Mouse (Mus musculus): ENCODE measurements around the gene Eif5. TPM values are rescaled to one million over a fixed set of nuclear protein-coding genes. Genes with fewer than 3 reads are reported as not detected.
A peak's percentile ranks its signal among the peaks of the same experiment; 100 is the strongest.

Eif5 gene
- total and polyA plus RNA-seq, 2 experiments: 93.7 to 94.2 TPM

GRCm38 (mm10) chr12:111512572-111513063 lies 25.2 kb upstream of the Eif5 start:
- no peak overlapping the region for H3K4me3 ChIP-seq (ENCODE audit: insufficient read depth, low read depth, low read length)
- 68% methylated on average over 12 of the region's 12 CpGs for WGBS
- no peak overlapping the region for H3K9ac ChIP-seq (ENCODE audit: low read depth, low read length)
- no peaks in the 10 kb centered on the region for H3K27me3 ChIP-seq (ENCODE audit: control insufficient read depth, insufficient read depth, low read length)
- no peaks in the 10 kb centered on the region for H3K79me2 ChIP-seq (ENCODE audit: control insufficient read depth, insufficient read depth, low read length)
- DNase-seq (ENCODE audit: extremely low read depth, low read depth, low spot score): peak; percentile 46
- peaks cover 11% of the 10 kb centered on the region for H3K4me1 ChIP-seq (ENCODE audit: control insufficient read depth, insufficient read depth, low read length)
- no peaks in the 10 kb centered on the region for H3K36me3 ChIP-seq (ENCODE audit: control insufficient read depth, insufficient read depth, low read length)
- TF ChIP-seq POLR2A (IDR thresholded peaks at IDR 0.05; ENCODE audit: extremely low read depth, insufficient read depth, low read length) (no peak), CTCF (IDR thresholded peaks at IDR 0.05; ENCODE audit: low read depth, low read length) (no peak)
- no peak overlapping the region for H3K27ac ChIP-seq (replicated peaks; ENCODE audit: insufficient read depth, low read depth, low read length)

- no peak overlapping the region for H3K4me3 ChIP-seq (ENCODE audit: insufficient read depth, low read depth, low read length)
- no peak for TF ChIP-seq CTCF (IDR thresholded peaks at IDR 0.05; ENCODE audit: low read depth, low read length)
- TF ChIP-seq POLR2A (IDR thresholded peaks at IDR 0.05; ENCODE audit: extremely low read depth, insufficient read depth, low read length): no peak
- 80% methylated on average over 5 of the region's 5 CpGs for WGBS
- H3K27ac ChIP-seq (replicated peaks; ENCODE audit: insufficient read depth, low read depth, low read length): no peak overlapping the region
- H3K9ac ChIP-seq (ENCODE audit: low read depth, low read length): no peak overlapping the region
- no peaks in the 10 kb centered on the region for H3K79me2 ChIP-seq (ENCODE audit: control insufficient read depth, insufficient read depth, low read length)
- no peaks in the 10 kb centered on the region for H3K36me3 ChIP-seq (ENCODE audit: control insufficient read depth, insufficient read depth, low read length)
- no peaks in the 10 kb centered on the region for H3K27me3 ChIP-seq (ENCODE audit: control insufficient read depth, insufficient read depth, low read length)
- H3K4me1 ChIP-seq (ENCODE audit: control insufficient read depth, insufficient read depth, low read length): peaks cover 16% of the 10 kb centered on the region
- no peak for DNase-seq (ENCODE audit: extremely low read depth, low read depth, low spot score)
These were observed 24.1 kb upstream of the Eif5 start for GRCm38 (mm10) chr12:111513673-111514072.

DNA sequence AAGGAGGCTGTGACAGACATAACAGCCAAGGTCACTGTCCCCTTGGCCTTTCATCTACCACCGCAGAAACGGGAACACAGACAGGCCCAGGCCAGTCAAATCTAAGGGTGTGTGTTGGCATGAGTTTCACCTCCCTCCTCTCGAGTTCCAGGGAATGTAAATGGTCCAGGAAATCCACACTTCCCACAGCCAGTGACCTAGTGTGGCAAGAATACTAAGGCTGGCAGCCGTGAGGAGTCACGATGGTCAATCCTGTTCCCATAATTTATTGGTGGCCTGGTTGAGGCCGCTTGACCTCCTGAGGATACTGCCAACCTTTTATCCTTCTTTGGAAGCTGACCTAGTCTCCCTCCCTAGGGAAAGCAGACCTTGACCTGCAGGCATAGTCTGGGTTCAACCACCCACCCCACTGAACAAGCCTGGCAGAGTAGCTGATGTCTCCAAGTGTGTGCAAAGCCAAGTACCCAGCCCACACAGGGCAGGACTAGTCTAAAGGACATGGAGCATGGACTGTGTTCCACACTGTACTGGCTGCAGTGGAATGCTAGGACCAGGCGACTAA lies 23.5 kb upstream of the Eif5 start:
- H3K9ac ChIP-seq (ENCODE audit: low read depth, low read length): no peak overlapping the region
- DNase-seq (ENCODE audit: extremely low read depth, low read depth, low spot score): peak; percentile 96
- no peak for TF ChIP-seq CTCF (IDR thresholded peaks at IDR 0.05; ENCODE audit: low read depth, low read length)
- no peak for TF ChIP-seq POLR2A (IDR thresholded peaks at IDR 0.05; ENCODE audit: extremely low read depth, insufficient read depth, low read length)
- H3K4me1 ChIP-seq (ENCODE audit: control insufficient read depth, insufficient read depth, low read length): peaks cover 16% of the 10 kb centered on the region
- 9% methylated on average over 7 of the region's 7 CpGs for WGBS
- H3K36me3 ChIP-seq (ENCODE audit: control insufficient read depth, insufficient read depth, low read length): no peaks in the 10 kb centered on the region
- no peaks in the 10 kb centered on the region for H3K79me2 ChIP-seq (ENCODE audit: control insufficient read depth, insufficient read depth, low read length)
- no peaks in the 10 kb centered on the region for H3K27me3 ChIP-seq (ENCODE audit: control insufficient read depth, insufficient read depth, low read length)
- no peak overlapping the region for H3K4me3 ChIP-seq (ENCODE audit: insufficient read depth, low read depth, low read length)
- H3K27ac ChIP-seq (replicated peaks; ENCODE audit: insufficient read depth, low read depth, low read length): peak overlapping the region; percentile 32

DNA sequence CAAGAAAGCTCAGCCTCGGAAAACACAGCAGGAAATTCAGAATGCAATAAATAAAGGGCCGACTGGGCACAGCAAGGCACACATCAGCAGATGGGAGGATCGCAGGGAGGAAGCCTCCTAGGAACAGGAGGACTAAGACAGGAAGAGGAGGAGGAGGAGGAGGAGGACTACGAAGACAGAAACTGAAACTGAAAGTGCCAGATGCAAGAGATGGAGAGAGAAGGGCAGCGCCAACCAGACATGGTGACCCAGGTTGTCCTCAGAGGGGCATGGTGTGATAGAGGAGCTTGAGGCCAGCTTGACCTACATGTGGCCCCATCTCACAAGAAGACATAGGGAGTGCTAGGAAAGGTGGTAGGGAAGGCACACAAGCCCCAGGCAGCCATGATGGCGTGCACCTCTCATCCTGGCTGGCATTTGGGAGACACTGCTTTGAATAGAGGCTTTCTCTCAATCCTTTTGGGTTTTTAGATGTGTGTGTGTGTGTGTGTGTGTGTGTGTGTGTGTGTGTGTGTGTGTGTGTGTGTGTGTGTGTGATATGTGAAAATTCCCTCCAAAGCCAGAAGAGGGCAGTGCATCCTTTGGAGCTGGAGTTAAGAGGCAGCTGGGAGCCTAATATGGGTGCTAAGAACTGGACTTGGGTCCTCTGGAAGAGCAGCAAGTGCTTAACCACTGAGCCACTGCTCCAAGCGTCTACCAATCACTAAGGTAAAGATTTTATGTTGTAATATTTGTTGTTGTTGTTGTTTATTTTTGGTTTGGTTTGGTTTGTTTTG lies 22.8 kb upstream of the Eif5 start:
- no peak for DNase-seq (ENCODE audit: extremely low read depth, low read depth, low spot score)
- no peak overlapping the region for H3K9ac ChIP-seq (ENCODE audit: low read depth, low read length)
- H3K27ac ChIP-seq (replicated peaks; ENCODE audit: insufficient read depth, low read depth, low read length): peak overlapping the region; percentile 32
- no peaks in the 10 kb centered on the region for H3K36me3 ChIP-seq (ENCODE audit: control insufficient read depth, insufficient read depth, low read length)
- H3K27me3 ChIP-seq (ENCODE audit: control insufficient read depth, insufficient read depth, low read length): no peaks in the 10 kb centered on the region
- H3K4me3 ChIP-seq (ENCODE audit: insufficient read depth, low read depth, low read length): no peak overlapping the region
- no peak for TF ChIP-seq POLR2A (IDR thresholded peaks at IDR 0.05; ENCODE audit: extremely low read depth, insufficient read depth, low read length)
- no peak for TF ChIP-seq CTCF (IDR thresholded peaks at IDR 0.05; ENCODE audit: low read depth, low read length)
- no peaks in the 10 kb centered on the region for H3K79me2 ChIP-seq (ENCODE audit: control insufficient read depth, insufficient read depth, low read length)
- peaks cover 16% of the 10 kb centered on the region for H3K4me1 ChIP-seq (ENCODE audit: control insufficient read depth, insufficient read depth, low read length)
- WGBS: 66% methylated on average over 7 of the region's 7 CpGs

DNA sequence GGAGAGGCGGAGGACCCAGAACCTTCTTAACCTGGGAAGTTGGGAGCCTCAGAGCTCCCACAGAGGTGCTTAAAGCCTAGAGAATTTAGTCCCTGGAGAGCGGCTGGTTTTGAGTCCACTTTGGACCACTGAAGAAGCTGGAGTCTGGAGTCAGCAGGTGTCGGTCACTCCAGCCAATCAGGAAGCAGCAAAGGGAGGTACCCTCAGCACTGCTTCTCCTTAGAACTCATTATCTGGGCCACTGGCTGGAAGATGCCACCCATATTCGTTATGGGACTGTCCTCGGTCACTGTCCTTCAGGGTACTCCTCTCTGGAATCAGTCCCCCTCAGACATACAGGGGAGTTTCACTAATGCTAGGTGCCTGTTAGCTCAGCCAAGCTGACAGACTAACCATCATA lies 21.9 kb upstream of the Eif5 start:
- TF ChIP-seq CTCF (IDR thresholded peaks at IDR 0.05; ENCODE audit: low read depth, low read length) (no peak), POLR2A (IDR thresholded peaks at IDR 0.05; ENCODE audit: extremely low read depth, insufficient read depth, low read length) (no peak)
- no peaks in the 10 kb centered on the region for H3K27me3 ChIP-seq (ENCODE audit: control insufficient read depth, insufficient read depth, low read length)
- peaks cover 16% of the 10 kb centered on the region for H3K4me1 ChIP-seq (ENCODE audit: control insufficient read depth, insufficient read depth, low read length)
- no peaks in the 10 kb centered on the region for H3K79me2 ChIP-seq (ENCODE audit: control insufficient read depth, insufficient read depth, low read length)
- DNase-seq (ENCODE audit: extremely low read depth, low read depth, low spot score): no peak
- H3K4me3 ChIP-seq (ENCODE audit: insufficient read depth, low read depth, low read length): no peak overlapping the region
- H3K9ac ChIP-seq (ENCODE audit: low read depth, low read length): no peak overlapping the region
- H3K36me3 ChIP-seq (ENCODE audit: control insufficient read depth, insufficient read depth, low read length): no peaks in the 10 kb centered on the region
- WGBS: 98% methylated on average over 5 of the region's 5 CpGs
- H3K27ac ChIP-seq (replicated peaks; ENCODE audit: insufficient read depth, low read depth, low read length): no peak overlapping the region

DNA sequence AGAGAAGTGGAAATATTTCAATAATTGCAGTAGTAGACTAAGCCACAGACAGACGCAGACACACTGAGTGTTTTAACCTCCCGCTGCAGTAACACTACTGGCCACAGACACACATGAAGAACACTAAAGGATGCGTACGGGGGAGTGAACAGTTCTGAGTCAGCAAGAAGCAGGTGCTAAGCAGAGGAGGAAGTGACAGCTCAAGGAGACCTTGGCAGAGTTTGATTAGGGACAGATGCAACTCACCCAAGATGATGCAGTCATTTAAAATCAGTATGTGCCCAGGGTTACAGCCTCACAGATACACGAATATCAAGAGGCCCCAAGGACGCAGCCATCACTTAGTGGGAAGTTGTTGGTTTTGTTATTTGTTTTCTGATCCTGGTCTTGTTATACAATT lies 21.0 kb upstream of the Eif5 start:
- no peak overlapping the region for H3K9ac ChIP-seq (ENCODE audit: low read depth, low read length)
- no peaks in the 10 kb centered on the region for H3K79me2 ChIP-seq (ENCODE audit: control insufficient read depth, insufficient read depth, low read length)
- no peaks in the 10 kb centered on the region for H3K36me3 ChIP-seq (ENCODE audit: control insufficient read depth, insufficient read depth, low read length)
- TF ChIP-seq CTCF (IDR thresholded peaks at IDR 0.05; ENCODE audit: low read depth, low read length) (no peak), POLR2A (IDR thresholded peaks at IDR 0.05; ENCODE audit: extremely low read depth, insufficient read depth, low read length) (no peak)
- H3K27ac ChIP-seq (replicated peaks; ENCODE audit: insufficient read depth, low read depth, low read length): no peak overlapping the region
- no peak for DNase-seq (ENCODE audit: extremely low read depth, low read depth, low spot score)
- H3K4me3 ChIP-seq (ENCODE audit: insufficient read depth, low read depth, low read length): no peak overlapping the region
- WGBS: 90% methylated on average over 6 of the region's 6 CpGs
- H3K4me1 ChIP-seq (ENCODE audit: control insufficient read depth, insufficient read depth, low read length): peaks cover 16% of the 10 kb centered on the region
- H3K27me3 ChIP-seq (ENCODE audit: control insufficient read depth, insufficient read depth, low read length): no peaks in the 10 kb centered on the region

Data from liver, adult 2 months (tissue).